Mouse (Mus musculus) heart, postnatal 0 days (tissue): Measurements from ENCODE around the gene Mtmr14. TPM values are rescaled to one million over a fixed set of nuclear protein-coding genes. Genes with fewer than 3 reads are reported as not detected.
A peak's percentile ranks its signal among the peaks of the same experiment; 100 is the strongest.

ENCODE experiments used
- ATAC-seq: fragments of 200-750 bp; cut with Nextera tagmentation; 2 replicates; pipeline ENCODE4 v1.8.0; 2017; ENCODE audit warnings: low read depth, moderate number of reproducible peaks, moderate library complexity; ENCODE audit not compliant: insufficient read depth
- DNase-seq: peaks from one replicate; pipeline ENCODE4 v3.0.0-alpha.2; 2016; ENCODE audit warnings: low spot score
- H3K27ac ChIP-seq: fragments of 300-500 bp; sonication (generic); 2 replicates; pipeline ENCODE4 v1.5.1; 2014; ENCODE audit warnings: low read depth, mild to moderate bottlenecking
- H3K27me3 ChIP-seq: fragments of 300-500 bp; sonication (generic); 2 replicates; pipeline ENCODE4 v1.6.1; 2014; ENCODE audit warnings: low read length, mixed read lengths; ENCODE audit not compliant: control insufficient read depth, insufficient read depth
- H3K36me3 ChIP-seq: fragments of 300-500 bp; sonication (generic); replicated peaks from 2 replicates; pipeline ENCODE4 v1.6.1; 2014; ENCODE audit warnings: low read length, mixed read lengths; ENCODE audit not compliant: control insufficient read depth, insufficient read depth
- H3K4me1 ChIP-seq: fragments of 300-500 bp; sonication (generic); 2 replicates; pipeline ENCODE4 v1.6.1; 2014; ENCODE audit warnings: antibody characterized with exemption; ENCODE audit not compliant: control insufficient read depth, insufficient read depth
- H3K4me2 ChIP-seq: fragments of 300-500 bp; sonication (generic); 2 replicates; pipeline ENCODE4 v1.6.1; 2014; ENCODE audit warnings: low read depth, mild to moderate bottlenecking, low read length, moderate library complexity
- H3K4me3 ChIP-seq: fragments of 300-500 bp; sonication (generic); 2 replicates; pipeline ENCODE4 v1.5.1; 2014; ENCODE audit warnings: low read depth, low read length
- H3K9ac ChIP-seq: fragments of 300-500 bp; sonication (generic); replicated peaks from 2 replicates; pipeline ENCODE4 v1.6.1; 2014; ENCODE audit warnings: low read depth, low read length, mixed read lengths
- H3K9me3 ChIP-seq: fragments of 300-500 bp; sonication (generic); replicated peaks from 2 replicates; pipeline ENCODE4 v1.6.1; 2016; ENCODE audit warnings: low read length; ENCODE audit not compliant: control insufficient read depth
- CTCF ChIP-seq: IDR thresholded peaks from 2 replicates; pipeline ENCODE4 v1.5.1; 2016; ENCODE audit warnings: antibody characterized with exemption, control low read depth, low read depth
- EP300 ChIP-seq: IDR thresholded peaks from 2 replicates; pipeline ENCODE4 v1.6.1; 2016; ENCODE audit warnings: antibody characterized with exemption, low read depth
- WGBS: fragments of 180-500 bp; shearing (Covaris S2); extraction: QIAGEN DNeasy Blood & Tissue Kit; methylation state at CpG from one replicate; pipeline ENCODE4 v1.1.7; 2014; 5-methylcytosine and 5-hydroxymethylcytosine counted together
- polyA plus RNA-seq: library from polyadenylated mRNA; unstranded; fragments of >200 nt; fragmentation: Nextera tagmentation; extraction: Ambion mirVana; gene quantifications from 2 replicates; pipeline ENCODE4 v1.2.1, GENCODE M21; 2015
- total RNA-seq: library from RNA; depleted of rRNA; stranded (reverse); fragments of >200 nt; gene quantifications from 2 replicates; pipeline ENCODE4 v1.2.3, GENCODE M21; 2014; ENCODE audit warnings: low replicate concordance; rRNA removed

The Mtmr14 gene
- total and polyA plus RNA-seq, 2 experiments from 2014 or later, result 14.3 to 26.9 TPM

GRCm38 (mm10) chr6:113315972-113316371 is 78.3 kb downstream of the Mtmr14 start:
- Histone ChIP-seq H3K27ac (no peak overlapping the region), H3K36me3 (peaks cover 85% of the 10 kb centered on the region), H3K9me3 (no peaks in the 10 kb centered on the region), H3K4me2 (no peak overlapping the region), H3K27me3 (no peaks in the 10 kb centered on the region), H3K4me1 (peaks cover 20% of the 10 kb centered on the region), H3K9ac (no peak overlapping the region), H3K4me3 (no peak overlapping the region)
- ATAC-seq, result no peak
- WGBS, result 90% methylated on average over 3 of the region's 3 CpGs
- TF ChIP-seq CTCF, result no peak
- TF ChIP-seq EP300, result no peak
- no peak for DNase-seq

DNA sequence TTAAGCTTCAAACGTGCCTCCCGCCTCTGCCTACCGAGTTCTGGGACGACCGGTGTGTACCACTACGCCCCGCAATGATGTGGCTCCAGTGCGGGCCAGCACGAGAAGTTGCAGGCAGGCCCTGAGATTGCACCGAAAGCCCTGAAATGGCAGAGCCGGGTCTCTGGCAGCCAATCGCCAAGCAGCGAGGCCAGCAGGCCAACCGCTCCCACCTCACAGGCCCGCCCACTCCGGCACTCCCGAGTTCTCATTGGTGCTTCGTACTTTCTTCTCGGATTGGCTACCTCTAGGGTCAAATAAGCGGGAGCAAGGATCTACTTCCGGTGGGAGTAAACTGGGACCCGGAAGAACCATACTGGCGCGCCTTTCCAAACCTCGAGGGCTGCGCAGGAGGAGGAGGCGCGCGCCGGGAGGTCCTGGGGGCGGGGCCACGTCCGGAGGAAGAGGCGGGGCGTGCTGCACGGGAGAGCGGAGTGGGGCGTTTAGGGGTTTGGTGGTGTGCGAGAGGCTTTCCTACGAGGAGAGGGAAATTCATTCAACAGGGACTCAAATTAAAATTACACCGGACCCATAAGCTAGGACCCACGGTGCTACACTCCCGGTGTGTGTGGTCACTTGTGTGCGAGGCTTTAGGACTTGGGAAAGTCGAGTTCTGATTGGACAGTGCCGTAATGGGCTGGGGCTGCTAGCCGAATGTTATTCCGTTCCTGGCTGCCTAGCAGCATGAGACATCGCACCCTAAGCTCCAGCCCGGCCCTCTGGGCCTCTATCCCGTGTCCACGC is 89.1 kb downstream of the Mtmr14 start, which contains the start of gene Ogg1:
Gene Ogg1 (plus strand): TSS at position 440 of the 783 bp plus-strand sequence.
- H3K27me3 ChIP-seq, result no peaks in the 10 kb centered on the region
- WGBS, result under 1% methylated on average over 51 of the region's 52 CpGs
- peak within 1 kb of the TSS; percentile 88 for H3K4me2 ChIP-seq
- no peaks in the 10 kb centered on the region for H3K9me3 ChIP-seq
- H3K36me3 ChIP-seq, result peaks cover 37% of the 10 kb centered on the region
- H3K9ac ChIP-seq, result peak within 1 kb of the TSS; percentile 74
- H3K4me1 ChIP-seq, result peaks cover 18% of the 10 kb centered on the region; the same call in 1 of the 2 replicates
- peak; percentile 97 for ATAC-seq
- H3K27ac ChIP-seq, result peak within 1 kb of the TSS; percentile 87
- DNase-seq, result peak; percentile 100
- TF ChIP-seq CTCF (no peak), EP300 (no peak)
- peak within 1 kb of the TSS; percentile 55 for H3K4me3 ChIP-seq

- 71% methylated on average over 1 of the region's 1 CpGs for WGBS
- H3K9ac ChIP-seq, result no peak overlapping the region
- H3K27me3 ChIP-seq, result no peaks in the 10 kb centered on the region
- DNase-seq (no peak), ATAC-seq (no peak)
- H3K4me1 ChIP-seq, result peaks cover 24% of the 10 kb centered on the region; the same call in 1 of the 2 replicates
- H3K9me3 ChIP-seq, result no peaks in the 10 kb centered on the region
- H3K4me2 ChIP-seq, result no peak overlapping the region
- peaks cover 17% of the 10 kb centered on the region for H3K36me3 ChIP-seq
- no peak for TF ChIP-seq EP300
- TF ChIP-seq CTCF, result no peak
- H3K4me3 ChIP-seq, result no peak overlapping the region
- H3K27ac ChIP-seq, result no peak overlapping the region
Measured at GRCm38 (mm10) chr6:113329396-113329795, 91.8 kb downstream of the Mtmr14 start.

DNA sequence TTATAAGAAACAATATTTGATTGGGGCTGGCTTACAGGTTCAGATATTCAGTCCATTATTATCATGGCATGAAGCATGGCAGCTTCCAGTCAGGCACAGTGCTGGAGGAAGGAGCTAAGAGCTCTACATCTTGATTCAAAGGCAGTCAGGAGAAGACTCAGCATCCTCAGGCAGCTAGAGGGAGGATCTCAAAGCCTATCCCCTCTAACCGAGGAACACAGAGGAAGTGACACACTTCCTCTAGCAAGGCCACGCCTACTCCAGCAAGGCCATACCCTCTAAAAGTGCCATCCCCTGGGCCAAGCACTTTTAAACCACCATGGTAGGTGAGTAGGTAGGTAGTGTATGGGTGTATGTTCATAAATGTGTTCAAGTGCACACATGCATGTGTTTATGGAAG is 92.9 kb downstream of the Mtmr14 start:
- H3K9ac ChIP-seq, result no peak overlapping the region
- no peak overlapping the region for H3K27ac ChIP-seq
- no peaks in the 10 kb centered on the region for H3K27me3 ChIP-seq
- ATAC-seq (no peak), DNase-seq (no peak)
- H3K4me2 ChIP-seq, result no peak overlapping the region
- H3K4me3 ChIP-seq, result no peak overlapping the region
- TF ChIP-seq CTCF (no peak), EP300 (no peak)
- H3K36me3 ChIP-seq, result peaks cover 23% of the 10 kb centered on the region
- peaks cover 23% of the 10 kb centered on the region; the same call in 1 of the 2 replicates for H3K4me1 ChIP-seq
- H3K9me3 ChIP-seq, result no peaks in the 10 kb centered on the region
- WGBS, result 32% methylated on average over 2 of the region's 2 CpGs

Other genes starting within 250 kb of the Mtmr14 start
- gene Thumpd3, start 191.6 kb upstream of the Mtmr14 start, total RNA-seq, result 22.6 and 29.8 TPM in 2 replicates
- gene Thumpd3, start 191.6 kb upstream of the Mtmr14 start, polyA plus RNA-seq, result 28.3 and 28.8 TPM in 2 replicates
- gene Setd5, start 160.5 kb upstream of the Mtmr14 start, total RNA-seq, result 55.0 and 62.3 TPM in 2 replicates
- gene Setd5, start 160.5 kb upstream of the Mtmr14 start, polyA plus RNA-seq, result 27.5 and 28.1 TPM in 2 replicates
- gene Lhfpl4, start 42.5 kb upstream of the Mtmr14 start, total RNA-seq, result 0.38 TPM in 1 of 2 replicates, not detected in the other
- 0.22 and 0.25 TPM in 2 replicates for gene Lhfpl4, start 42.5 kb upstream of the Mtmr14 start, polyA plus RNA-seq
- not detected in 2 replicates for gene Cpne9, start 44.5 kb downstream of the Mtmr14 start, total RNA-seq
- gene Cpne9, start 44.5 kb downstream of the Mtmr14 start, polyA plus RNA-seq, result 0.04 TPM in 1 of 2 replicates, not detected in the other
- 15.2 and 16.8 TPM in 2 replicates for gene Brpf1, start 69.3 kb downstream of the Mtmr14 start, total RNA-seq
- 5.1 and 6.4 TPM in 2 replicates for gene Brpf1, start 69.3 kb downstream of the Mtmr14 start, polyA plus RNA-seq
- gene Ogg1, start 89.1 kb downstream of the Mtmr14 start, total RNA-seq, result 8.0 and 12.6 TPM in 2 replicates
- gene Ogg1, start 89.1 kb downstream of the Mtmr14 start, polyA plus RNA-seq, result 6.4 and 7.0 TPM in 2 replicates
- gene Camk1, start 106.1 kb downstream of the Mtmr14 start, total RNA-seq, result 105 and 115 TPM in 2 replicates
- 94.5 and 98.4 TPM in 2 replicates for gene Camk1, start 106.1 kb downstream of the Mtmr14 start, polyA plus RNA-seq
- gene Tada3, start 140.0 kb downstream of the Mtmr14 start, total RNA-seq, result 11.6 and 45.1 TPM in 2 replicates
- gene Tada3, start 140.0 kb downstream of the Mtmr14 start, polyA plus RNA-seq, result 28.9 and 30.2 TPM in 2 replicates
- 129 and 146 TPM in 2 replicates for gene Arpc4, start 140.3 kb downstream of the Mtmr14 start, total RNA-seq
- gene Arpc4, start 140.3 kb downstream of the Mtmr14 start, polyA plus RNA-seq, result 201 and 203 TPM in 2 replicates
- 2.5 and 10.4 TPM in 2 replicates for gene Ttll3, start 151.4 kb downstream of the Mtmr14 start, total RNA-seq
- 0.64 and 0.97 TPM in 2 replicates for gene Ttll3, start 151.4 kb downstream of the Mtmr14 start, polyA plus RNA-seq
- 15.0 and 23.2 TPM in 2 replicates for gene Rpusd3, start 181.5 kb downstream of the Mtmr14 start, total RNA-seq
- 12.8 and 15.5 TPM in 2 replicates for gene Rpusd3, start 181.5 kb downstream of the Mtmr14 start, polyA plus RNA-seq
- 0.35 TPM in 1 of 2 replicates, not detected in the other for gene Cidec, start 197.9 kb downstream of the Mtmr14 start, total RNA-seq
- gene Cidec, start 197.9 kb downstream of the Mtmr14 start, polyA plus RNA-seq, result 0.11 TPM in 1 of 2 replicates, not detected in the other
- gene Jagn1, start 204.7 kb downstream of the Mtmr14 start, total RNA-seq, result 15.3 and 40.6 TPM in 2 replicates
- 52.4 and 56.6 TPM in 2 replicates for gene Jagn1, start 204.7 kb downstream of the Mtmr14 start, polyA plus RNA-seq
- 0.70 and 2.2 TPM in 2 replicates for gene Il17re, start 220.6 kb downstream of the Mtmr14 start, total RNA-seq
- 0.85 and 0.91 TPM in 2 replicates for gene Il17re, start 220.6 kb downstream of the Mtmr14 start, polyA plus RNA-seq
- gene Il17rc, start 233.6 kb downstream of the Mtmr14 start, total RNA-seq, result 20.3 and 22.1 TPM in 2 replicates
- 11.6 and 12.1 TPM in 2 replicates for gene Il17rc, start 233.6 kb downstream of the Mtmr14 start, polyA plus RNA-seq
- gene Creld1, start 245.5 kb downstream of the Mtmr14 start, total RNA-seq, result 27.1 and 34.5 TPM in 2 replicates
- 27.5 and 32.1 TPM in 2 replicates for gene Creld1, start 245.5 kb downstream of the Mtmr14 start, polyA plus RNA-seq